Mouse (Mus musculus) bone marrow, adult 2 months (tissue): ENCODE measurements around the gene Oma1. TPM values are rescaled to one million over a fixed set of nuclear protein-coding genes. Genes with fewer than 3 reads are reported as not detected.

ENCODE experiments used
- H3K27ac ChIP-seq: fragments of 200-500 bp; 2 replicates; pipeline ENCODE4 v1.5.1; 2012; ENCODE audit warnings: low read depth, mild to moderate bottlenecking, control low read depth, inconsistent platforms, low read length; ENCODE audit not compliant: control insufficient read depth, poor library complexity, insufficient read depth
- H3K4me1 ChIP-seq: fragments of 200-500 bp; 2 replicates; pipeline ENCODE4 v1.6.1; 2011; ENCODE audit warnings: low read length; ENCODE audit not compliant: control insufficient read depth, insufficient read depth
- H3K4me3 ChIP-seq: fragments of 200-500 bp; replicated peaks from 2 replicates; pipeline ENCODE3; 2011; ENCODE audit warnings: mild to moderate bottlenecking, low read depth, low read length, control low read depth; ENCODE audit not compliant: control insufficient read depth
- CTCF ChIP-seq: fragments of 200-500 bp; IDR thresholded peaks from 2 replicates; pipeline ENCODE4 v1.5.1; 2011; ENCODE audit warnings: low read length, control low read depth; ENCODE audit not compliant: control insufficient read depth, insufficient read depth
- POLR2A ChIP-seq: fragments of 200-500 bp; IDR thresholded peaks from 2 replicates; pipeline ENCODE4 v1.6.1; 2011; ENCODE audit warnings: low read depth, mild to moderate bottlenecking, control low read depth, low read length, borderline replicate concordance; ENCODE audit not compliant: control insufficient read depth
- WGBS: fragments of 180-500 bp; shearing (Covaris S2); methylation state at CpG from one replicate; pipeline ENCODE4 v1.1.7; 2018; 5-methylcytosine and 5-hydroxymethylcytosine counted together
- polyA plus RNA-seq: library from polyadenylated mRNA; stranded (reverse); fragments of >200 nt; gene quantifications from 2 replicates; pipeline ENCODE4 v1.2.4, GENCODE M21; 2011; ENCODE audit warnings: low replicate concordance; ENCODE audit not compliant: missing spikeins, insufficient read depth, insufficient read length

Oma1 gene
- polyA plus RNA-seq, 1 experiment = 5.9 TPM

DNA sequence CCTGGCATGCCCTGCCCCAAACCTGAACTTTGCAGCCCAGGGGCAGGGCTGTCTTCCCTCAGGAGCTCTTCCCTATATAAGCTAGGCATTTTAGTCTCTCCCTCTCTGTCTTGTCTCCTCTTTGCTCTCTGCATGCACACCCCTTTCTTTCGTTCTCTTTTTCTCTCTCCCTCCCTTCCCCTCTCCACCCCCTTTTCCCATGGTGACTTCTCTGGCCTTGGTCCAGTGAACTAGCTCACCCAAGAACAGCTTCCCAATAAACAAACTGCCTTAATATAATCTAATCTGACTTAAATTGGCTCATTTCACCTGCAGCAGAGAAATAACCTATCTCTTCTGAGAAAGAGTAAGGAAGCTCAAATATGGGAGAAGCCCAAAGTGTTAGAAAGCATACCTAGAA is 27.1 kb downstream of the Oma1 start:
- TF ChIP-seq POLR2A = no peak
- TF ChIP-seq CTCF = no peak
- H3K4me3 ChIP-seq = no peak overlapping the region
- peak overlapping the region; percentile 15; the same call in 1 of the 2 replicates for H3K27ac ChIP-seq
- WGBS = 26% methylated on average over 1 of the region's 1 CpGs
- no peaks in the 10 kb centered on the region; the same call in 1 of the 2 replicates for H3K4me1 ChIP-seq

DNA sequence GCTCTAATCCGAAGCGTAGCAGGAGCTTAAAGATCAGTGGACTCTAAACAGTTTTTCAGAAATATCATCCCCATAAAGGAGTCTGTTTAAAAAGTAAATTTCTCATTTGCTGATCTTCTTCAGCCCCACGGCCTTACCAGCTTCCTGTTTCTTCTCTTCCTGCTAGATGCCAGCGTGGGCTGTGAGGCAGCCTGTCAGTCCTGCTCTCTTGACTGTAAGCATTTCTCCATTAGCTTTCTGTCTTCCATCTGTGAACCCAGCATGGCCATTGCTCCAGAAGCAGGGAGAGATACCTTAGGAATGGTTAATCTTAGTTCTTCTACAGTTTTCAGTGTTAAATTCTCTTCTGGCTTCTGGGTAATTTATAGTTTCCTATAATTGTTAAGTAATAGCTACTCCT is 28.0 kb downstream of the Oma1 start:
- TF ChIP-seq POLR2A (no peak), CTCF (no peak)
- 43% methylated on average over 4 of the region's 4 CpGs for WGBS
- Histone ChIP-seq H3K4me3 (no peak overlapping the region), H3K27ac (no peak overlapping the region), H3K4me1 (no peaks in the 10 kb centered on the region; the same call in 1 of the 2 replicates)

DNA sequence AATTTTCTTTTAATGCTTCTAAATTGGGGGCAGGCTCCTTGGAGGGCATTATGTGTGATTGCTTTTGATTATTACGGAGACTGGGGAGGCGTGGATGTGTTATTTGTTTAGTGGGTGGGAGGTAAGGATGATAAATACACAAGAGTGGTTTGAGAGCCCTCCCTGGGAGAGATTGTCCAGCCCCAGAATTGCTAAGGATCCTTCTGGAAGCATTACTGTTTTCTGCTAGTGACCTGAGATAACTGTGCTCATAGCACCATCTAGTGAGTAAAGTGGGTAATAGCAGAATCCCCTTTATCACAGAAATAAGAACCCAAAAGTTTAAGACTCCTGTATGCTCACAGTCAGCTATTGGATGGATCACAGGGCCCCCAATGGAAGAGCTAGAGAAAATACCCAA is 32.4 kb downstream of the Oma1 start:
- 86% methylated on average over 2 of the region's 2 CpGs for WGBS
- no peak overlapping the region for H3K4me3 ChIP-seq
- no peaks in the 10 kb centered on the region; the same call in 1 of the 2 replicates for H3K4me1 ChIP-seq
- TF ChIP-seq CTCF = no peak; the same call in 1 of the 2 replicates
- TF ChIP-seq POLR2A = no peak
- no peak overlapping the region for H3K27ac ChIP-seq

DNA sequence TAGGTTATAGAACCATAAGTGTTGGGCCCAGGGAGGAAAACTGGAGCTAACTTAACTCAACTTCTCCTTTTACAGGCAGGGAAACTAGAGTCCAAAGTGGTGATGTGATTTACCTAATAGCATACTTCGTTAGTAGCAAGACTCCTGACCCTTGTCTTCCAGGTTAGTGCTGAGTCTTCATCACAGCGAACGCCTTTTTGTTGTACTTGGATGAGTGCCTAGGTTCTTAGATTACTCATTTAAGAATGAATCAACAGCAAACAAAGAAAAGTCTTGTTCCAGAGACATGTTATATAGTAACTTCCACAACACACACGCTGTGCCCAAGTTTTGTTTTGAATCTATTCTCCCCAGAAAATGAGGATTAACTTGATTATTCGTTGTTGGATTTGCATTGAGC is 33.2 kb downstream of the Oma1 start:
- no peak overlapping the region for H3K4me3 ChIP-seq
- no peak for TF ChIP-seq CTCF
- no peak for TF ChIP-seq POLR2A
- 85% methylated on average over 5 of the region's 5 CpGs for WGBS
- no peaks in the 10 kb centered on the region; the same call in 1 of the 2 replicates for H3K4me1 ChIP-seq
- H3K27ac ChIP-seq = no peak overlapping the region

DNA sequence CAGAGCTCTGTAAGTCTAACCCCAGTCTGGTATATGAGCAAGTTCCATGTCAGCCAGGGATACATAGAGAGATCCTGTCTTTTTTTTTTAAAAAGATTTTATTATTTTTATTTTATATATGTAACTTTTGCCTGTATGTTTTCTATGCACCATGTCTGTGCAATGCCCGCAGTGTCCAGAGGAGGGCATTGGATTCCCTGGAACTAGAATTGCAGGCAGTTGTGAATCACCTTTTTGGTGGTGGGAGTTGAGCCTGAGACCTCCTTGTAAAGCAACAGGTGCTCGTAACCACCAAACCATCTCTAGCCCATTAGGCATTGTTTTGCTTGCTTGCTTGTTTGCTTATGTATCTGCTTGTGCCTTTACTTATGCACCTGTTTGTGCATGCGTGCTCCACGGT is 35.6 kb downstream of the Oma1 start:
- Histone ChIP-seq H3K27ac (no peak overlapping the region), H3K4me1 (no peaks in the 10 kb centered on the region), H3K4me3 (no peak overlapping the region)
- WGBS = 90% methylated on average over 4 of the region's 4 CpGs
- TF ChIP-seq POLR2A = no peak
- no peak for TF ChIP-seq CTCF

DNA sequence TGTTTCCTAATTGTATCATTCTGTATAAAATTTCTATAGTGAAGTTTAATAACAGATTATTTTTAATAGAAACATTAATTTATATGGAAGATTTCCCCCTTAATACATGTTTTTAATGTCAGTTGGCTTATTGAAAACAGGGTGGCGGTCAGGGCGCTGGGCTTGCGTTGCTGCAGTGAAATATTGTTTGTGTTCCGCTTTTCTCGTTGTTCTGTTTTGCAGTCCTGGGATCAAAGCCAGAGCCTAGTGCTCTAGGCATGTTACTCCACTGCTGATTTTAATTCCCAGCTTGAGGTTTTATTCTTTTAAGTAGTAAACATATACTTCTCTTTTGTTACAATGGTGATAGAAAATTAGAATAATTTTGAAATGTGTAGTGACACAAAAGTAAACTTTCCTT is 39.3 kb downstream of the Oma1 start:
- TF ChIP-seq CTCF (no peak), POLR2A (no peak)
- no peaks in the 10 kb centered on the region for H3K4me1 ChIP-seq
- H3K4me3 ChIP-seq = no peak overlapping the region
- no peak overlapping the region for H3K27ac ChIP-seq
- 91% methylated on average over 5 of the region's 5 CpGs for WGBS

DNA sequence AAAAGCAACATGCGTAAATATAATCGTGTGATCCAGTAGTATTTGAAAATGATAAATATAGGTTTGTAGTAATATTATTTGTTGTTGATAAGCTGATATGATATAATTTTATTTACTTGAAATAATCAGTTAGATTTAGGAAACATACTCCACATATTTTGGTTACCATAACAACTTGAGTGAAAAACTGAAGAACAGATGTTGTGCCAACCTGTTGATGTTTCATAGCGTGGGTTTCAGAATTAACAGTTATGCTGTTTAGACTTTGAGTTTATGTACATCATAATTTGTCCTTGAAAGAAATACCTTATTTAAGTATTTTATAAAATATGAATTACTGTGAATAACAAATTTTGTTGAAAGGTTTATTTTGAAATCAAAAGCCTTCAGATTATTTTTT is 43.8 kb downstream of the Oma1 start:
- WGBS = 91% methylated on average over 3 of the region's 3 CpGs
- TF ChIP-seq POLR2A (no peak), CTCF (no peak)
- Histone ChIP-seq H3K4me1 (no peaks in the 10 kb centered on the region; the same call in 1 of the 2 replicates), H3K4me3 (no peak overlapping the region), H3K27ac (no peak overlapping the region)

DNA sequence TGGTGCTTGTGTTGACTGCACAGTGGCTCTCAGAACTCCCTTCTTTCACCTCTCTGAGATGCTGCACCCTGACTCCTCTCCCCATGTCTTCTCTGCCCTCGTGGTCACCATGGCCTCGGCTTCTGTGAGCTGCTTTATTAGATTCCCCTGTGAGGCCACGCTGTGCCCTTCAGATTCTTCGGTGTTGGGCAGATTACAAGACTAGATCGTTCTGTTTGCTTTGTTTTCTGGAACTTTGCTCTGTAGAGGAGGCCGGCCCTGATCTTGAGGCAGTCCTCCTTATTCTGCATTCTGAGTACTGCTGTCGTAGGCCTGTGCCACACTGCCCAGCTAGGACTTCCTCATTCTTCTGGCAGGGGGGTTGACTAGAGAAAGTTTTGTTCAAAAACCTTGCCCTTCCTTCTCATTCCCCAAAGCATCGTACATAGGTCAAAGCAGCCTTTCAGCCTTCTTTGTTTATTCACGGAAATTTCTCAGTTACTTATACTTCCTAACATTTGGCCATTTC is 45.4 kb downstream of the Oma1 start:
- 54% methylated on average over 9 of the region's 9 CpGs for WGBS
- H3K4me1 ChIP-seq = no peaks in the 10 kb centered on the region; the same call in 1 of the 2 replicates
- no peak overlapping the region; the same call in 1 of the 2 replicates for H3K27ac ChIP-seq
- no peak for TF ChIP-seq POLR2A
- no peak for TF ChIP-seq CTCF
- H3K4me3 ChIP-seq = no peak overlapping the region

DNA sequence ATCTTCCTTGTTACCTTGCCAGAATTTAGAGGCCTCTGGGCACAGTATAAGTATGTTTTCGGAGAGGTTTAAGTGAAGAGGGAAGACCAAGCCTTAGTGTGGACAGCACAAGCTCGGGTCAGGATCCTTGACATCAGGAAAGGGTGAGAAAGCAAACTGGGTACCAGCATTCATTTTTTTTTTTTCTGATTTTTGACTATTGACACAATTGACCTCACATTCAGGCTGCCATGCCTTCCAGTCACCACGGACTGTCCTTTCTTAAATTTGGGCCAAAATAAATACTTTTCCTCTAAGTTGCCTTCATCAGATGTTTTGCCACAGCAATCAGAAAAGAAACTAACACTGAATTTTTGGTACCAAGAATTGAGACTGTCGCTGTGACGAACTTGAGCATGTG is 68.6 kb downstream of the Oma1 start:
- Histone ChIP-seq H3K27ac (no peak overlapping the region), H3K4me3 (no peak overlapping the region), H3K4me1 (no peaks in the 10 kb centered on the region)
- 81% methylated on average over 5 of the region's 5 CpGs for WGBS
- no peak for TF ChIP-seq POLR2A
- no peak for TF ChIP-seq CTCF
